Mouse (Mus musculus): ENCODE data around the gene Ezh1. TPM values are rescaled to one million over a fixed set of nuclear protein-coding genes. Genes with fewer than 3 reads are reported as not detected.

Ezh1 gene
- polyA plus RNA-seq, 1 experiment from 2014 or later, result 10.2 TPM

GRCm38 (mm10) chr11:101180846-101181740, 45.2 kb downstream of the Ezh1 start:
- no peaks in the 10 kb centered on the region for H3K9me3 ChIP-seq
- H3K4me3 ChIP-seq, result no peak overlapping the region
- WGBS, result 40% methylated on average over 10 of the region's 10 CpGs
- no peaks in the 10 kb centered on the region for H3K36me3 ChIP-seq (replicated peaks)
- H3K27me3 ChIP-seq (ENCODE audit: poor library complexity, severe bottlenecking), result peaks cover 71% of the 10 kb centered on the region
- no peak overlapping the region for H3K27ac ChIP-seq
- peak; percentile 62 for DNase-seq (ENCODE audit: extremely low spot score, low spot score)
- H3K4me1 ChIP-seq, result peaks cover 38% of the 10 kb centered on the region

GRCm38 (mm10) chr11:101180261-101180660, 46.0 kb downstream of the Ezh1 start:
- DNase-seq (ENCODE audit: extremely low spot score, low spot score), result no peak
- H3K27ac ChIP-seq, result no peak overlapping the region

GRCm38 (mm10) chr11:101179306-101179705, 47.0 kb downstream of the Ezh1 start:
- H3K4me3 ChIP-seq, result no peak overlapping the region
- H3K9me3 ChIP-seq, result no peaks in the 10 kb centered on the region
- peaks cover 89% of the 10 kb centered on the region for H3K27me3 ChIP-seq (ENCODE audit: poor library complexity, severe bottlenecking)
- no peak overlapping the region for H3K27ac ChIP-seq
- no peaks in the 10 kb centered on the region for H3K36me3 ChIP-seq (replicated peaks)
- H3K4me1 ChIP-seq, result peaks cover 53% of the 10 kb centered on the region
- DNase-seq (ENCODE audit: extremely low spot score, low spot score), result no peak
- 81% methylated on average over 15 of the region's 15 CpGs for WGBS

More at GRCm38 (mm10) chr11:101180261-101180660, 46.0 kb downstream of the Ezh1 start:
- 69% methylated on average over 17 of the region's 17 CpGs for WGBS
- no peaks in the 10 kb centered on the region for H3K36me3 ChIP-seq (replicated peaks)
- no peak overlapping the region for H3K4me3 ChIP-seq
- peaks cover 46% of the 10 kb centered on the region for H3K4me1 ChIP-seq
- peaks cover 79% of the 10 kb centered on the region for H3K27me3 ChIP-seq (ENCODE audit: poor library complexity, severe bottlenecking)
- H3K9me3 ChIP-seq, result no peaks in the 10 kb centered on the region

- Histone ChIP-seq H3K9me3 (no peaks in the 10 kb centered on the region), H3K27me3 (ENCODE audit: poor library complexity, severe bottlenecking) (peaks cover 96% of the 10 kb centered on the region), H3K4me1 (peaks cover 58% of the 10 kb centered on the region), H3K27ac (no peak overlapping the region), H3K4me3 (peak overlapping the region; percentile 28), H3K36me3 (replicated peaks) (no peaks in the 10 kb centered on the region)
- WGBS, result 49% methylated on average over 36 of the region's 36 CpGs
- DNase-seq (ENCODE audit: extremely low spot score, low spot score), result no peak
Measured at GRCm38 (mm10) chr11:101178061-101179058, 47.9 kb downstream of the Ezh1 start.

- H3K36me3 ChIP-seq (replicated peaks), result no peaks in the 10 kb centered on the region
- peaks cover 68% of the 10 kb centered on the region for H3K4me1 ChIP-seq
- no peak for DNase-seq (ENCODE audit: extremely low spot score, low spot score)
Measured at GRCm38 (mm10) chr11:101176933-101177773, 49.1 kb downstream of the Ezh1 start.

GRCm38 (mm10) chr11:101176117-101176691, 50.1 kb downstream of the Ezh1 start:
- Histone ChIP-seq H3K4me3 (peak overlapping the region; percentile 48), H3K4me1 (peaks cover 78% of the 10 kb centered on the region), H3K9me3 (no peaks in the 10 kb centered on the region), H3K27me3 (ENCODE audit: poor library complexity, severe bottlenecking) (peaks cover 92% of the 10 kb centered on the region), H3K36me3 (replicated peaks) (no peaks in the 10 kb centered on the region), H3K27ac (no peak overlapping the region)
- DNase-seq (ENCODE audit: extremely low spot score, low spot score), result no peak
- 1% methylated on average over 25 of the region's 25 CpGs for WGBS

More at GRCm38 (mm10) chr11:101176933-101177773, 49.1 kb downstream of the Ezh1 start:
- H3K27ac ChIP-seq, result no peak overlapping the region
- no peaks in the 10 kb centered on the region for H3K9me3 ChIP-seq
- 22% methylated on average over 22 of the region's 22 CpGs for WGBS
- H3K27me3 ChIP-seq (ENCODE audit: poor library complexity, severe bottlenecking), result peaks cover 96% of the 10 kb centered on the region
- H3K4me3 ChIP-seq, result peak overlapping the region; percentile 48

GRCm38 (mm10) chr11:101175636-101176116, 50.6 kb downstream of the Ezh1 start:
- Histone ChIP-seq H3K36me3 (replicated peaks) (no peaks in the 10 kb centered on the region), H3K9me3 (no peaks in the 10 kb centered on the region), H3K27me3 (ENCODE audit: poor library complexity, severe bottlenecking) (peaks cover 95% of the 10 kb centered on the region), H3K4me1 (peaks cover 81% of the 10 kb centered on the region), H3K4me3 (peak overlapping the region; percentile 48), H3K27ac (no peak overlapping the region)
- no peak for DNase-seq (ENCODE audit: extremely low spot score, low spot score)
- 10% methylated on average over 11 of the region's 11 CpGs for WGBS

GRCm38 (mm10) chr11:101174851-101175628, 51.2 kb downstream of the Ezh1 start, which contains the start of gene Ccr10:
Ccr10 (minus strand) TSS chr11:101175443.
- 21% methylated on average over 14 of the region's 14 CpGs for WGBS
- H3K36me3 ChIP-seq (replicated peaks), result no peaks in the 10 kb centered on the region
- peaks cover 83% of the 10 kb centered on the region for H3K4me1 ChIP-seq
- peaks cover 95% of the 10 kb centered on the region for H3K27me3 ChIP-seq (ENCODE audit: poor library complexity, severe bottlenecking)
- H3K4me3 ChIP-seq, result peak within 1 kb of the TSS; percentile 48
- DNase-seq (ENCODE audit: extremely low spot score, low spot score), result no peak
- peak within 1 kb of the TSS; percentile 75 for H3K27ac ChIP-seq
- no peaks in the 10 kb centered on the region for H3K9me3 ChIP-seq

- peak overlapping the region; percentile 75 for H3K27ac ChIP-seq
- H3K4me1 ChIP-seq, result peaks cover 90% of the 10 kb centered on the region
Measured at GRCm38 (mm10) chr11:101174389-101174745, 51.9 kb downstream of the Ezh1 start.

GRCm38 (mm10) chr11:101173631-101174388, 52.5 kb downstream of the Ezh1 start:
- Histone ChIP-seq H3K27ac (peak overlapping the region; percentile 75), H3K4me1 (peaks cover 96% of the 10 kb centered on the region), H3K4me3 (peak overlapping the region; percentile 43), H3K27me3 (ENCODE audit: poor library complexity, severe bottlenecking) (peaks cover 96% of the 10 kb centered on the region), H3K9me3 (no peaks in the 10 kb centered on the region), H3K36me3 (replicated peaks) (no peaks in the 10 kb centered on the region)
- DNase-seq (ENCODE audit: extremely low spot score, low spot score), result peak; percentile 86
- WGBS, result 1% methylated on average over 61 of the region's 61 CpGs

More at GRCm38 (mm10) chr11:101174389-101174745, 51.9 kb downstream of the Ezh1 start:
- Histone ChIP-seq H3K4me3 (peak overlapping the region; percentile 43), H3K36me3 (replicated peaks) (no peaks in the 10 kb centered on the region), H3K9me3 (no peaks in the 10 kb centered on the region), H3K27me3 (ENCODE audit: poor library complexity, severe bottlenecking) (peaks cover 96% of the 10 kb centered on the region)
- DNase-seq (ENCODE audit: extremely low spot score, low spot score), result no peak
- 23% methylated on average over 9 of the region's 9 CpGs for WGBS
